ENCODE assay signal across 10 mouse cellular contexts in the genomic region with DNA sequence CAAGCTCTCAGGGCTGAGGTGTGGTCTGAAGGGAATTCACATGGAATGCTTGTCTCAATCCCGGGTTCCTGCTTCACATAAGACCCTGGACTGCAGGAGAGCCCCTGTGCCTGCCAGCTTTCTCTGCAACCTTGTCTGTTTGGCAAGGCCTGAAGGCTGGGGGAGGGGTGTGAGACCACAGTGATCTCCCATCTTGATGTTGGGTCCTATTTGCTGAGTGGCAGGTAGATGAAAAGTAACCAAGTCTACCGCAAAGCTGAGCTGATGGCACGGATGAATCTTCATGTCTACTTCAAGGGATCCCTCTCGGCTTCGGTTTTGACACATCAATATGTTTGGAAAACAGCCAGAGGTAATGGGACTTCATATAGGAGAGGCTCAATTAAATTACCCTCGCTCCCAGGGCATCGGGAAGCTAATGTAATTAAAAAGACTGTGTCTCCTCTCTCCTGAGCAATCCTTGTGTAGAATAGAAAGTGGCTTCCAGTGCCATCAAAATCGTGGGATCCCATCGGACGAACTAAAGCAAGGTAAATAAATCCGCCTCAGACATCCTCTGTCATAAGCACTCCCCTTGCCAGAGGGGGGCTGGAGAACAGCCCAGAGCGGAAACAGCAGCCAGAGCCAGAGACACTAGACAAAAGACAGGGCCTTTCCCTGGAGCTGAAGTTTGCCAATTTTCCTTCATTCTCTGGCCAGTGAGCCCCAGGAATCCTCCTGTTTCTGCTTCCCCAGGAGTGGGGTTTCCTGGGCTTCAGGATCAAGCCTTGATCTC. TPM values are rescaled to one million over a fixed set of nuclear protein-coding genes. Genes with fewer than 3 reads are reported as not detected.
A peak's percentile ranks its signal among the peaks of the same experiment; 100 is the strongest.
DNase-seq lines count a peak whose midpoint lies in the region; ATAC-seq and TF ChIP-seq lines count a peak whose summit lies in the region.
"Had no signal": no experiment of that assay in that cellular context is flagged by ENCODE, and none has a peak within 500 bp of the region (broad histone marks: within the 10 kb centered on the region; RNA-seq: fewer than 3 reads in every experiment).

No protein-coding gene starts in this region.

- DNase-seq in left cerebral cortex, adult 2 months (ENCODE audit: extremely low spot score in 1 of 2, low spot score in 2 of 2) = no peak
- DNase-seq in left cerebral cortex, postnatal 36 days (ENCODE audit: low spot score in 2 of 2) = no peak
- peak; percentile 81 to 85 for DNase-seq in cerebellum, postnatal 25 days
- DNase-seq in hindbrain, embryonic 10.5 days (ENCODE audit: low spot score) = no peak
- DNase-seq in lung, postnatal 14 days = peak; percentile 68

- H3K27me3 ChIP-seq in hindbrain, embryonic 10.5 days (ENCODE audit: insufficient read depth, poor library complexity, severe bottlenecking) = peaks cover 4% of the 10 kb centered on the region

- no peaks in the 10 kb centered on the region for H3K9me3 ChIP-seq in hindbrain, embryonic 10.5 days
- H3K9me3 ChIP-seq: megakaryocyte, embryonic 14.5 days had no signal

- no peak for ATAC-seq in granulocyte monocyte progenitor cell, adult 5-6 weeks (replicated peaks; ENCODE audit: poor library complexity, severe bottlenecking)
- no peak for ATAC-seq in activated CD4-positive, CD25-positive, alpha-beta regulatory T cell, adult 4 months
- no peak for ATAC-seq in erythroid progenitor cell, adult 5-6 weeks (replicated peaks; ENCODE audit: low FRiP score, poor library complexity, severe bottlenecking)
- ATAC-seq: Patski had no signal

- WGBS in hindbrain, embryonic 10.5 days = 81% methylated on average over 12 of the region's 12 CpGs

- intact Hi-C loops in left cerebral cortex, adult 2 months (cut with DNase I) = no loop called here
- intact Hi-C loops in left cerebral cortex, postnatal 36 days (cut with DNase I) = no loop called here

- TF ChIP-seq CTCF in left cerebral cortex, adult 2 months (IDR thresholded peaks at IDR 0.05) = no peak

- no peak overlapping the region for H3K4me3 ChIP-seq in left cerebral cortex, adult 2 months
- no peak overlapping the region for H3K4me3 ChIP-seq in hindbrain, embryonic 10.5 days
- H3K4me3 ChIP-seq: megakaryocyte, embryonic 14.5 days had no signal

- H3K4me1 ChIP-seq in hindbrain, embryonic 10.5 days (replicated peaks) = peaks cover 59% of the 10 kb centered on the region
- H3K4me1 ChIP-seq: megakaryocyte, embryonic 14.5 days had no signal

- no peaks in the 10 kb centered on the region for H3K36me3 ChIP-seq in hindbrain, embryonic 10.5 days

- H3K27ac ChIP-seq in left cerebral cortex, adult 2 months = peak overlapping the region; percentile 96; the same call in 1 of the 2 replicates
- H3K27ac ChIP-seq in hindbrain, embryonic 10.5 days = 0 out of 2 replicates have a peak overlapping the region, but pooled peaks have one; percentile 23

RNA-seq across cellular contexts. Expression of a gene that starts 28.0 kb away (rescaled TPM):
- 100 to 1,000 TPM; 174 to 177 TPM for total RNA-seq in left cerebral cortex, adult 2 months (2021)
- total RNA-seq in left cerebral cortex, postnatal 36 days (2021) = 100 to 1,000 TPM; 163 to 173 TPM
- 1.4 and 6.0 TPM in 2 replicates for polyA plus RNA-seq in hindbrain, embryonic 10.5 days (2016; fragmentation: Nextera tagmentation; extraction: Ambion mirVana)
- not detected in 2 replicates for total RNA-seq in granulocyte monocyte progenitor cell, adult 5-6 weeks (2014; fragmentation: Nextera tagmentation)
- not detected in 2 replicates for total RNA-seq in granulocyte monocyte progenitor cell, adult 5-6 weeks (2017)
- not detected for polyA plus RNA-seq in activated CD4-positive, CD25-positive, alpha-beta regulatory T cell, adult 4 months (2017; shearing (Covaris generic))
- total RNA-seq in erythroid progenitor cell, adult 5-6 weeks (2015; ENCODE audit: low replicate concordance) = not detected in 2 replicates
- not detected in 2 replicates for total RNA-seq in erythroid progenitor cell, adult 5-6 weeks (2017; ENCODE audit: low replicate concordance)

Comparison
In these comparisons a context has a peak if more than half of its experiments do, and no peak if none do; other contexts are left out.
1. DNase-seq: peak in cerebellum, postnatal 25 days (2 of 2) and lung, postnatal 14 days (single experiment); none in left cerebral cortex, adult 2 months (0 of 2), left cerebral cortex, postnatal 36 days (0 of 2) and hindbrain, embryonic 10.5 days (single experiment).
2. RNA of a gene that starts 28.0 kb away (total RNA-seq): 174 to 177 TPM in left cerebral cortex, adult 2 months and 163 to 173 TPM in left cerebral cortex, postnatal 36 days; not detected in granulocyte monocyte progenitor cell, adult 5-6 weeks and not detected in erythroid progenitor cell, adult 5-6 weeks; every median in the first group is over 100 times any median in the second.